Mouse (Mus musculus): Measurements from ENCODE around the gene Pramef12.
"Not testable (repeated sequence)": the region's sequence is repeated elsewhere in the genome, so short reads cannot be mapped to it uniquely, and the experiment has no call there.

Gene Pramef12

DNA sequence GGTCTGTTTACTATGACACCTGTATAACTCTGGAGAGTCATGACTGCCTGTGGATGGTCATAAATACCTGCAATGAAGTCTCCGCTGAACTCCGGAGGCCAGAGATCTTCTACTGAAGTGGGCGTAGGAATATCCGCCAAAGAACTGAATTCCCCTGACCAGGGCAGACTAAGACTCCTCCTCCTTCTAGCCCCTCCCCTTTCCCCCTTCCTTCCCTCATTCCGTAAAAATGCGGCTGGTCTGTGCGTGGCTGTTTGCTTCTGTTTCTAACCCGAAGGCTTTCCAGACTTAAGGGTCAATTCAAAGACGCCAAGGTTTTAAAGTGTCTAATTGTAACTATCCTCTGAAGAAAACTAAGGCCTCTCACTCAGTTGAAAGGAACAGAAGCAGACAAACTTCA, at the start of gene Pramef12:
Pramef12 (minus strand) TSS at position 175 of the 400 bp plus-strand sequence.
- no peak for DNase-seq

DNA sequence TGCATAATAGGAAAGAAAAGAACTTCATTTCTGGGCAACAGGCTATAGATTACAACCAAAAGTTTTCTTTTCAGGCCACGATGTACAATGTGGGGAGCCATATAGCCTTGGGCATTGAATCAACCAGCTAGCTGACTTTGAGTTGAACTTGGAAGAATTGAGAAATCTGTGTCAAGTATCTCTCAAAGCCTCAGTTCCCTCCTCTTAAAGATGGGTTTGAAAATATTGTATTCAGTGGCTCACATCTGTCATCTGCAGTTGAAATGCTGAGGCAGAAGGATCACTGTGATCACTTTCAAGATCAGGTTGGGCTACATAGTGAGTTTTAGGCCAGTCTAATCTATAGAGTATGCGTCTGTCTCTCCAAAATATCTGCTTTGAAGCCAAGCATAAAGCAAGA, 45.0 kb upstream of the Pramef12 start, which contains the start of gene Gm9944:
Gm9944 (minus strand) TSS at position 101 of the 400 bp plus-strand sequence.
- no peak for DNase-seq

DNA sequence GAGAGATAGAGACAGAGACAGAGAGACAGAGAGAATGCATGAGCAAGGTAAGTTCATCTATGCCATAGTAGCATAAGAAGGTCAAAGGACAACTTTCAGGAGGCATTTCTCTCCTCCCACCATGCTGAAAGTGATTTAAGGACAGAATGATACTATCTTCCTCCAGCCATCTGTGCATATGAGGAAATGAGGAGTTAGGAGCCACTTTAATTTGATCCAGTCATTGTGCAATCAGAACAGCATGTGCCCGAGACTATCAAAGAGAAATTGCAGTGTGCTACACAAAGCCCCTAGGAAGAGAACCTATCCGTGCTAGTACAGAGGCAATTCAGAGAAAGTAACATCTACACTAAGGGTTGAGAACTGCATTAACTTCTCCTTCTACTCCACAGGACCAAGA, 40.3 kb upstream of the Pramef12 start:
- no peak for DNase-seq

DNA sequence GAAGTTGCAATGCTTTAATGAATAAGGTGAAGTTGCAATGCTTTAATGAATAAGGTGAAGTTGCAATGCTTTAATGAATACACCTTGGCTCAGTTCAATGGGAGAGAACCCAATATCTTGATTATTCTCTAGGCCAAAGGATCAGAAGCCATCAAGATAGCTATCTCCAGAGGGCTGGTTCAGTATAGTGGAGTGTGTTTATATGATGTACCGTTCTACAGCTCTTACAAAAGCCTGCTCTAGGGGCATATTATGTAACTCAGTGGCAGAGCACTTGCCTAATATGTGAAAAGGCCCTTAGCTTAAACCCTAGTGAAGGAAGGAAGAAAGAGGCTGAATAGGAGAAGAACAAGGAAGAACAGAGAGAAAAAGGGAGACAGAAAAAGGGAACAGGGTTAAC, 33.3 kb upstream of the Pramef12 start:
- DNase-seq, result no peak

DNA sequence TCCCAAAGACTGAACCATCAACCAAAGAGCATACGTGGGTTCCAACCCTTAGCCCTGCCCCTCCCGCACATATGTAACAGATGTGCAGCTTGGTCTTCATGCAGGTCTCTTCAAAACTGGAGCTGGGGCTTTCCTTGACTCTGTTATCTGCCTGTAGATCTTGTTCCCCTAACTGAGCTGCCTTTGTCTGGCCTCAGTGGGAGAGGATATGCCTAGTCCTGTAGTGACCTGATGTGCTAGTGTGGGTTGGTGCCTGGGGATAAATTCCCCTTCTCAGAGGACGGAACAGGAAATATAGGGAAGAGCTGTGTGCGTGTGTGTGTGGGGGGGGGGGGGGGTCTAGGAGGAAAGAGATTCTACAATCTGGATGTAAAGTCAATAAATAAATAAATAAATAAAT, 32.8 kb upstream of the Pramef12 start:
- DNase-seq, result no peak

DNA sequence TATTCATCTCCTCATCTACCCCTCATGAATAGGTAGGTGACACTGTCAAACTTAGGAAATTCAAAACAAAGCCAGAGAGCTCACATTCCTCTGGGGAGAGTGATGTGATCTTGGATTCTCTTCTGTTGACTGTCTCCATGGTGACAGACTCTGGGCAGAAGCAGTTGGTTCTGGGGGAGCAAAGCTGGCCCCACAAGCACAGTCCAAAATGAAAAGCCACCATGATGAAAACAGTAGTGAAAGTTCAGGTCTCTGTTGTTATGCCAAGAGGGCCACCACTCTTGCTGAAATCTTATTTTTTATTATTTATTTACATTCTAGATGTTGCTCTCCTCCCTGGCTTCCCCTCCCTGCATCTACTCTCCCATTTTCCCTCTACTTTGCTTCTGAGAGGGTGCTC, 30.4 kb upstream of the Pramef12 start, which contains the start of gene 1700012P22Rik:
1700012P22Rik (minus strand) TSS at position 101 of the 400 bp plus-strand sequence.
- DNase-seq, result no peak

DNA sequence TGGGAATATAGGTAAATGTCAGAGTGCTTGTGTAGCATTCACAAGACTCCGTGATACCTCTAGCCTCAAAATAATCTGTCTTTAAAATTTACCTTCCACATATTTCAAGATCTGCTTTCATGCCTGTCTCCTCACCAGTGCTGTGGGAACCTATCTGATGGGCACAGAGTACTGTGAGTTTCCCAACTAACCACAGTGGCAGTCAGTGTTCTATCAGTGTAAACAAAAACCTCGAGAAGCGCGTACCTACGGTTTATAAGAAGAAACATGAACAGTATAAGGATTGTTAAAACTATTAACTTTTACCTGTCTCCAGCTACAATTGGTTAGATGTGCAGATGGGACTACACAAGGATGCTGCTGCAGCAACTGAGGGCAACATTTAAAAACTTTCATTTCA, 25.0 kb upstream of the Pramef12 start:
- no peak for DNase-seq

DNA sequence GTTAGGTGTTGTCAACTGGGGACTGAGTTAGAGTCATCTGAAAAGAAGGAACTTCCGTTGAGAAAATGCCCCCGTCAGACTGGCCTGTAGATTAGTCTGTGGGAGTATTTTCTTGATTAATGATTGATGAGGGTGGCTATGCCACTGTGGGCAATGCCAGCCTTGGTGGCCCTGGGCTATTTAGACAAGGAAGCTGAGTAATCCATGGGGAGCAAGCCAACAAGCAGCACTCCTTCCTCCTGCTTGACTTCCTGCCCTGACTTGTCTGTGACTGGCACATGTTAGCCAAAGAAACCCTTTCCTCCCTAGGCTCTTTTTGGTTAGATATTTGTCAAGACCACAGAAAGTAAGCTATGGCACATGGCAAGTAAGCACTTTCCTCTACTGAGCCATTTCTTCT, 22.5 kb upstream of the Pramef12 start:
- DNase-seq, result no peak

DNA sequence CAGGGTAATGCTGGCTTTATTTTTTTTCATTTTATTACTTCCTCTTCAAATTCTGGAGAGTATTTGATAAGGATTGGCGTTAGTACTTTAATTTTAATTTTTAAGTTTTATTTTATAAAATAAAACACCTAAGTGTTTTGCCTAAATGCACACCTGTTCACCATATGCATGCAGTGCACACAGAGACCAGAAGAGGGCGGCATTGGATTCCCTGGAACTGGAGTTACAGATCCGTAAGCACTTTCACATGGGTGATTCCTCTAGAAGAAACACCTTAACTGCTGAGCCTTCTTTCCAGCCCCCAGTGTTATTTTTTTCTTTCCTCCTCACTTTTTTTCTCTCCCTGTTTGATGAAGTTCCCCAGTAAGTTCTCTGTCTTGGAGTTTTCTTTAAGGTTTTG, 20.6 kb upstream of the Pramef12 start:
- no peak for DNase-seq

DNA sequence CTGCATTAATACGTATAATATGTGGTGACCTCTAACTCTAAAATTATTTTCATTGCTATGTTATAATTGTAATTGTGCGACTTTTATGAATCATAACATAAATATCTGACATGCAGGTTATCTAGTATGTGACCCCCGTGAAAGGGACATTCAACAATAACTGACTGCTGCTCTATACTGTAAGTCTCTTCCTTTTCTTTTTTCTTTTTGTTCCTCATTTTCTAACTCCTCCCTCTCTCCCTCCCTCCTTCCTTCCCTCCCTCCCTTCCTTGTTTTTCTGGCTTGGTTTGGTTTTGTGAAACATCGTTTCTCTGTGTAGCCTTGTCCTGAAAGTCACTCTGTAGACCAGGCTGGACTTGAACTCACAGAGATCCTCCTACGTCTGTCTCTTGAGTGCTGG, 16.3 kb upstream of the Pramef12 start:
- DNase-seq, result no peak

DNA sequence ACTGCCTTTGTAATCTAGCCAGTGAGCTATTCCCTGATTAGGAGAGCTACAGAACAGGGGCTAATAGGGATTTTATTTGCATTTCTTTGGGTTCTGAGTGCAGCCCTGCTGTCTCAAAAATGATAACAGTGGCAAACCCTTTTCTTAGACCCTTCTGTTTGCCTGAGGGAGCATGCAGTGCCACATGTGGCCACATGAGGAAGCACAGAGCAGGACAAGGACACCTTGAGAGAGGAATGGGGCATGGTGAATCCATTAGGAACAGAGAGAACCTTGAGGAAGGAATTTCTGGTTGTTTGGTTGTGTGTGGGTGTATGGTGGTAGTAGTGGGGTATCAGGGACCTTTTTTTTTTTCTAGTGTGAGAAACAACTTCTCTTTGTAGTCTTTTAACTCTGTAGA, 12.4 kb upstream of the Pramef12 start:
- DNase-seq, result no peak

DNA sequence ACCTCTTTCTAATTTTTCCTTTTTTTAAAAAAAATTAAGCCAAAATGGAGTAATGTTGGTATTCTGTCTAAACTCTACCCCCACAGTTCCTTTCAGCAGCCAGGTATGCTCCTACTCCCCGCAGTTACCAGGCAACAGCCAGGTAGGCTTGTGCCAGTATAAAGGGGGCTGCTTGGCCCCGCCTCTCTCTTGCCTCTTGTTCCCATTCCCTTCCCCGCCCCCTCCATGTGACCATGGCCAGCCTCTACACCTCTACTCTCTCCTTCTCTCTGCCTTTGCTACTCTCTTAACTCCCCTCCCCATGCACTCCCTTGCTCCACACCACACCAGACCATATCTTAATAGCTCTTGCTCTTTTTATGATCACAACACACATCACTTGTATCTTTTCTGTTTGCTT, 2.0 kb downstream of the Pramef12 start:
- DNase-seq, result no peak

DNA sequence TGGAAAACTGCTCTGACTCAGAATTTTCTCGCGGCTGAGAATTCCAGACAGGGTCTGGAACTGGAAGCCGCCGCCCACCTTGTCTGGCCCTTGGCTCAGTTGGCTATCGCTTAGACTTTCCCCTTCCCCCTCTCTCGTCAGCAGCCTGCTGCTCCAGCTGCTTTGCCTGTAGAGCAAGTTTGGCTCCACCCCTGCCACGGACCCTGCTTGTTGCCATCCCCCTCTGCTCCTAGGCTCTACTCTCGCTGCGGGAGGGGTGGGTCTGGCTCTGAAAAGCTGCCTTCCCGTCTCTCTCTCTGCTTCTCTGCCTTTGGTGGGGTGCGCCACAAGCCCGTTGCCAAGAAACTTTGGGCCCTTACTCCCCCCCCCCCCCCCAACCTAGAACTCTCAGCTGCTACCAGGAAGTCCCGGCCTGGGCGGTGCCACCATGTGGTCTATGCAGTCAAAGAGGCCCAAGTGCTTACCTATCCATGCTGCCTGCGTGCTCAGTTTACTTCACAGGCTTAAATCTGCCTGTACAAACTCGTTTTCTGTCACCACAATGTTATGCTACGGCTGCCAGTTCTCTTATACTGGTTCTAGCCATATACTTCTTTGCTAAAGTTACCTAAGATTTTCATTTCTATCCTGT, 3.7 kb downstream of the Pramef12 start:
- no peak for DNase-seq

DNA sequence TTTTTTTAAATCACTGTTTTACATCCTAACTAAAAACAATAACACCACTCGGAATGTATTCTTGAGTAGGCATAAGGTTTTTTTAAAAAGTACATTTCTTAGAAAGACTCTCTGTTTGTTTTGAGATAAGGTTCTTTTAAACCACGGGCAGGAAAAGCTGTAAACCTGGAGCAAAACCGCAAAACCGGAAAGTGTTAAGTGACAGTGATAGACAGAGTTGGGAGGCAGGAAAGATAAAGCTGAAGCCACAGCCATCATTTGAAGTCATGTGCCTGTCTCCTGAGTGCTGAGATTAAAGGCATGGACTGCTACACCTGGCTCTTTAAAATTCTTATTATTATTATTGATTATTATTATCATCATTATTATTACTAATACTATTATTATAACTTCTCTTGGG, 5.6 kb downstream of the Pramef12 start:
- DNase-seq, result no peak

DNA sequence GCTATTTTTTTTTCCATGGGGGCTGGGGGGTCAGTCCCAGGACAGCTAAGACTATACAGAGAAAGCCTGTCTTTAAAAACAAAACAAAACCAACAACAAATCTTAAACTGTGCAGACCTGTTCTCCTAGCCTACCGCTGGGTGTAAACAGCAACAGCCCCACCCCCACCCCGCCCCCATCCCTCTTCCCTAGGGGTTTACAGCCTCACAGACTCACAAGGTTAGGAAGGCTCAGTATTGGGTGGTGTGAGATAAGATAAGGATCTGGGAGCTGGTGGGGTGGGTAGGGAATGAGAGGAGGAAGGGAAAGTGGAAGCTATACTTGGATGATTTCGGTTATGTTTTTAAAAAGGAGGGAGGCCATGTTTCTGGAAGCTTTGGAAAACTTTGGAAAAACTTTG, 11.9 kb downstream of the Pramef12 start:
- no peak for DNase-seq

DNA sequence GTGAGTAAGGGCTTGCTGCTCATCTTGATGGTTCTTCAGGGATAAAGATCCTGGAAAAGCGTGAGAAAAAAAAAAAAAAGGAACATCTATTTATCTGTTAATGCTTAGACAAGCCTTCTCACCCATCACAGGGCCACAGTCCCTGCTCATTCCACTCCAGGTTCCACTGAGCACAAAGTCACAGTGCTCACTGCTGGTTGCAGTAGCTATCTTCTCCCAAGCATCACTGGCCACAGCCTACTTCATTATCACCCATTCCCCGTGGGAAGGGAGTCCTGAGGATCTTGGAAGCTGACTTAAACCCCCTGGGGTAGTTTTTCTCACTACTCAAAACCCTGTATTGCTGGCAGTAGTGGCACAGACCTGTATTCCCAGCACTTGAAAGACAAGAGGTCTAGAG, 30.4 kb downstream of the Pramef12 start, which contains the start of gene Pramef20:
Pramef20 (minus strand) TSS at position 23 of the 400 bp plus-strand sequence.
- no peak for DNase-seq

DNA sequence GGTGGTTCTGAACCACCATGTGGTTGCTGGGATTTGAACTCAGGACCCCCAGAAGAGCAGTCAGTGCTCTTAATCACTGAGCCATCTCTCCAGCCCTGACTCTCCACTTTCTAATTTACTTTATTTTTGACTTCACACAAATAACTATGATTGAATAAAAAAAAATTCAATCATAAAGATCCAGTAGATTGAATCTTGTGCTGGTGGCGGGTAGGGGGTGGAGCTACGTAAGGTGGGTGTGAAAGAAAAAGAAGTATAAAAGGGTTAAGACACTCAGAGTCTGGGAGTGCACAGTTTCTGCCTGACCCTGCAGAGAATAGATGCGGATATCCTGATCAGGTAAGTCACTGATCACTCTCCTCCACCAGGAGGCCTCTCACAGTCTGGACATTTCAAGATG, 50.6 kb downstream of the Pramef12 start, which contains the start of gene Gm13119:
Gm13119 (plus strand) TSS at position 301 of the 400 bp plus-strand sequence.
- DNase-seq, result not testable (repeated sequence)

Measured in cerebellum, adult 9-11 months (tissue).